Mouse (Mus musculus) thymus, adult 2 months (tissue): ENCODE results near the gene Rad51ap2.

Experiments used
- CTCF ChIP-seq: fragments of 200-500 bp; IDR thresholded peaks from 2 replicates; pipeline ENCODE4 v1.5.1; 2012; ENCODE audit warnings: mild to moderate bottlenecking, control low read depth, low read length, moderate library complexity, borderline replicate concordance; ENCODE audit not compliant: control insufficient read depth, poor library complexity, insufficient read depth; ENCODE audit errors: extremely low read depth
- POLR2A ChIP-seq: fragments of 200-500 bp; IDR thresholded peaks from 2 replicates; pipeline ENCODE4 v1.6.1; 2012; ENCODE audit warnings: mild to moderate bottlenecking, low read length, control low read depth, moderate library complexity; ENCODE audit not compliant: control insufficient read depth, poor library complexity, insufficient read depth; ENCODE audit errors: extremely low read depth

DNA sequence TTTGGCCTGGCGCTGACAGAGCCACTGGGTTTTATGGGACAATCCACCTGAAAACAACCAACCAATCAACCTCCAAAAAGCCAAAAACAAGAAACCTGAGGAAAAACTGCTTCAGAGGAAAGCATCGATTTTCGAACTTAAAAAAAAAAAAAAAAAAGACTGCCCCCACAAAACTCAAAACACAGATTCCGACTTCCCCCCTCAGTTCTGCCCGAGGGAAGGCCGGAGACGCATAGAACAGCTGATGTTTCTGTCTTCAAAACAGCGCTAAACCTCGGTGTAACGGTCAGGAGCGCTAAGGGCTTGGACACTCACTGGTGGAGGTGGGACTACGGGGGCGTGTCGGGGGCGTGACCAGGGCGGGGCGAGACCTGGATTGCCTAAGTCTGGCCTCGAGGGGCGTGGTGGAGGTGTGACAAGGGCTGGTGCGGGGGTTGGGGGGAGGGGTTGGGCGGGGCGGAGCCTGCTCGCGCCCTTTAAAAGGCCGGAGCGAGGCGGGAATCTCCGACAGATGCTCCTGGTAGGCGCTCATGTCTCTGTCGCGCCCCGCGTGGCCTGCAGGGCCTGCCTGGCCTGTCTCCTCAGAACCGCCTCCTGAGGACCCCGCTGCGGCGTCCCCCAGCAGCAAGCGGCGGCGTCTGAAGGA, at the start of gene Rad51ap2:
- no peak for TF ChIP-seq POLR2A
- TF ChIP-seq CTCF, result no peak
